Mouse (Mus musculus): ENCODE measurements around the gene Pou2f3.

- TF ChIP-seq JUND (IDR thresholded peaks at IDR 0.05; ENCODE audit: low read depth, low read length) (no peak), MXI1 (IDR thresholded peaks at IDR 0.05; ENCODE audit: low read depth, low read length) (no peak), ZNF384 (IDR thresholded peaks at IDR 0.05; ENCODE audit: low read depth, low read length) (no peak), TCF12 (IDR thresholded peaks at IDR 0.05; ENCODE audit: low read depth, low read length) (peak; percentile 80), CTCF (IDR thresholded peaks at IDR 0.05 in 2 of 3, conservative IDR thresholded peaks at IDR 0.05 in 1 of 3; ENCODE audit: control insufficient read depth in 1 of 3, insufficient read depth in 1 of 3, low read depth in 2 of 3, low read length in 3 of 3, poor library complexity in 1 of 3, severe bottlenecking in 1 of 3) (no peak), ZKSCAN1 (IDR thresholded peaks at IDR 0.05; ENCODE audit: low read depth, low read length) (no peak), MAX (IDR thresholded peaks at IDR 0.05; ENCODE audit: low read length) (no peak)
Observed at GRCm38 (mm10) chr9:43242432-43242831, 32.3 kb upstream of the Pou2f3 start.

Measured in MEL (cell line).